Mouse (Mus musculus) C2C12 (cell line): ENCODE measurements around the gene Ebf1.

Source experiments
- CEBPB ChIP-seq: IDR thresholded peaks from one replicate; pipeline ENCODE4 v1.6.1; 2011; ENCODE audit warnings: low read depth, mild to moderate bottlenecking, control low read depth, moderate library complexity
- CTCF ChIP-seq: IDR thresholded peaks from one replicate; pipeline ENCODE4 v1.5.1; 2011; ENCODE audit not compliant: control insufficient read depth, insufficient read depth, insufficient read length
- FOSL1 ChIP-seq: IDR thresholded peaks from one replicate; pipeline ENCODE4 v1.8.0; 2011; ENCODE audit warnings: mild to moderate bottlenecking, low read length; ENCODE audit not compliant: poor library complexity, insufficient read depth, severe bottlenecking
- MAX ChIP-seq: IDR thresholded peaks from one replicate; pipeline ENCODE4 v1.6.1; 2011; ENCODE audit warnings: mild to moderate bottlenecking, control low read depth
- MYOD1 ChIP-seq: IDR thresholded peaks from one replicate; pipeline ENCODE4 v1.6.1; 2011; ENCODE audit warnings: low read depth; ENCODE audit not compliant: control insufficient read depth, insufficient read length
- MYOG ChIP-seq: IDR thresholded peaks from one replicate; pipeline ENCODE4 v1.6.1; 2011; ENCODE audit not compliant: control insufficient read depth, insufficient read length; ENCODE audit errors: extremely low read depth
- USF1 ChIP-seq: IDR thresholded peaks from one replicate; pipeline ENCODE4 v1.6.1; 2011; ENCODE audit warnings: low read depth, mild to moderate bottlenecking, control low read depth, moderate library complexity

DNA sequence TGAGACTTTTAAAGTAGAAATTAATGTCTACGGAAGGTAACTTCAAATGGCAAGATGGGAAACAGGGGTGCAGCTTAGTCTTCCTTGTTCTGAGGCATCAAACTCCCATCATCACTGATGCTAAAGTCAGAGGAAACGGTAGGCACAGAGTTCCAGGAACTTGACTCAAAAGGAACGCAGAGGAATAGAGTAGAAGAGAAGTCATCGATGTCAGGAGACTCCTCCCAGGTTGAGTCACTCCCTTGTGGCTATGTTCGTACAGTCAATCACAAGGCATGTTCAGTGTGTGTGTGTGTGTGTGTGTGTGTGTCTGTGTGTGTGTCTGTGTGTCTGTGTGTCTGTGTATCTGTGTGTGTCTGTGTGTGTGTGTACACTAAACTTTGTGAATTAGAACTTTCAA lies 108.6 kb downstream of the Ebf1 start:
- TF ChIP-seq CTCF (no peak), MYOD1 (no peak), USF1 (no peak), MAX (no peak), CEBPB (no peak), FOSL1 (no peak), MYOG (no peak)
